Mouse (Mus musculus) frontal cortex, adult (tissue): ENCODE measurements around the gene Smarcd3.
"Not testable (repeated sequence)": the region's sequence is repeated elsewhere in the genome, so short reads cannot be mapped to it uniquely, and the experiment has no call there.

Source experiments
- ATAC-seq: cut with Nextera tagmentation; 2 replicates; pipeline ENCODE4 v1.9.2; 2017; ENCODE audit warnings: mild to moderate bottlenecking, moderate library complexity, mixed read lengths; ENCODE audit not compliant: low TSS enrichment

Smarcd3 gene

GRCm38 (mm10) chr5:24555335-24555734 is 68.9 kb downstream of the Smarcd3 start:
- not testable (repeated sequence) for ATAC-seq

DNA sequence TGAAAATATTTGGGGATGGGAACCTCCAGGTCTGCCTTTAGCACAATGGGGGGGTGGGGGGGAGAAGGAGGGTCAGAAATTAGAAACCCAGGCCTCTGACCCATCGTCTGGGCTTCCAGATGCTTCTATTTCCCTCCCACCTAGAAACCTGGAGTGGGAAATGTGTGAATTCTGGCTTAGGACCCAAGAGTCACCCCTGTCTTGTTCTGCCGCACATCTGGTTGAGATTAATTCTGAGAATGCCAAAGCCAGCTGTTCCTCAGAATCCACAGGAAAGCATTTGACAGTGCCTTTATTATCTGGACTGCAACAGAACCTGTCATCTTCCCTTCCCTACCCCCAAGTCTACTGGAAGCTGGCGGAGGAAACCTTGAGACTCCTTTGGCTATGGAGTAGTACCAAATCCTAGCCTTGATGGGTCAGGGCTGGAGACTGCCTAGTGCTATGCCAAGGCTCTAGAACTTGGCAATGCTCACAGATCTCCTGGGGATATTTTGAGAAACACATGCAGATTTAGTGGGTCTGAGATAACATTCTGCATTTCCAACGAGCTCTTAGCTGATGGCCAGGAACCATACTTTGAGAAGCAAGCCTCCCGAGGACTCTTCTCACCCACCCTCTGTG is 70.5 kb downstream of the Smarcd3 start:
- ATAC-seq = no peak

DNA sequence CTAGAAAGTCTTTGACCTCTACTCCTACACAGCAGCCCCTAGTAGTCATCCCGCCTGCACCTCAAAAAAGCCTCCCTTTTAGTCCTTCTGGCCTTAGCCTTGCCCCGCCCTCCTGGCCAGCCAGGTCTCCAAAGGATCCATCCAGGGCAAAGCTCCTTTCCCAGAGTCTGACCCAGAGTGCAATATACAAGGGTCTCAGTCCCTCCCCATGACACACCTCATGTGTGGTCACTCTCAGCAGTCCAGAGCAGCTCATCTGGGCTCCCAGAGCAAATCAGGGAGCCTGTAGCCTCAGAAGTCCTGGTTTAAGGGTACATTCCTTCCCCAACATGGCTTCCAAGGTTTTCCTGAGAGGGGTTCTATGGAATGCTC is 72.9 kb downstream of the Smarcd3 start:
- no peak for ATAC-seq

- ATAC-seq = no peak
Measured at GRCm38 (mm10) chr5:24550598-24551316, 73.5 kb downstream of the Smarcd3 start.

GRCm38 (mm10) chr5:24542643-24543042 is 81.6 kb downstream of the Smarcd3 start:
- ATAC-seq = no peak

GRCm38 (mm10) chr5:24541144-24541569 is 83.1 kb downstream of the Smarcd3 start:
- ATAC-seq = no peak
